Mouse (Mus musculus) liver, embryonic 13.5 days (tissue): ENCODE measurements around the gene Vmn2r20. TPM values are rescaled to one million over a fixed set of nuclear protein-coding genes. Genes with fewer than 3 reads are reported as not detected.
A peak's percentile ranks its signal among the peaks of the same experiment; 100 is the strongest.
"Not testable (repeated sequence)": the region's sequence is repeated elsewhere in the genome, so short reads cannot be mapped to it uniquely, and the experiment has no call there.

ENCODE experiments used
- ATAC-seq: fragments of 200-750 bp; cut with Nextera tagmentation; 2 replicates; pipeline ENCODE4 v1.8.0; 2017; ENCODE audit warnings: low read depth, mild to moderate bottlenecking, moderate number of reproducible peaks, moderate library complexity
- DNase-seq: peaks from one replicate; pipeline ENCODE4 v3.0.0; 2022
- H3K27ac ChIP-seq: fragments of 300-500 bp; sonication (generic); 2 replicates; pipeline ENCODE4 v1.5.1; 2015; ENCODE audit warnings: moderate library complexity, mild to moderate bottlenecking, inconsistent platforms
- H3K27me3 ChIP-seq: fragments of 300-500 bp; sonication (generic); 2 replicates; pipeline ENCODE4 v1.6.1; 2015; ENCODE audit warnings: mild to moderate bottlenecking, inconsistent platforms
- H3K36me3 ChIP-seq: fragments of 300-500 bp; sonication (generic); 2 replicates; pipeline ENCODE4 v1.6.1; 2015; ENCODE audit warnings: mild to moderate bottlenecking, inconsistent platforms
- H3K4me1 ChIP-seq: fragments of 300-500 bp; sonication (generic); replicated peaks from 2 replicates; pipeline ENCODE4 v1.6.1; 2015; ENCODE audit warnings: inconsistent platforms
- H3K4me2 ChIP-seq: fragments of 300-500 bp; sonication (generic); 2 replicates; pipeline ENCODE4 v1.6.1; 2015; ENCODE audit warnings: inconsistent platforms, mild to moderate bottlenecking, moderate library complexity
- H3K4me3 ChIP-seq: fragments of 300-500 bp; sonication (generic); replicated peaks from 2 replicates; pipeline ENCODE4 v1.5.1; 2015; ENCODE audit warnings: mild to moderate bottlenecking, inconsistent platforms
- H3K9ac ChIP-seq: fragments of 300-500 bp; sonication (generic); 2 replicates; pipeline ENCODE4 v1.6.1; 2015; ENCODE audit warnings: mild to moderate bottlenecking, inconsistent platforms
- H3K9me3 ChIP-seq: fragments of 300-500 bp; sonication (generic); replicated peaks from 2 replicates; pipeline ENCODE4 v1.6.1; 2016; ENCODE audit warnings: inconsistent platforms
- WGBS: fragments of 180-500 bp; shearing (Covaris S2); methylation state at CpG from one replicate; pipeline ENCODE4 v1.1.7; 2015; ENCODE audit not compliant: insufficient replicate concordance; 5-methylcytosine and 5-hydroxymethylcytosine counted together
- polyA plus RNA-seq: library from polyadenylated mRNA; unstranded; fragments of >200 nt; fragmentation: Nextera tagmentation; extraction: Ambion mirVana; gene quantifications from 2 replicates; pipeline ENCODE4 v1.2.1, GENCODE M21; 2015

Gene Vmn2r20
- not detected in 2 replicates for polyA plus RNA-seq

DNA sequence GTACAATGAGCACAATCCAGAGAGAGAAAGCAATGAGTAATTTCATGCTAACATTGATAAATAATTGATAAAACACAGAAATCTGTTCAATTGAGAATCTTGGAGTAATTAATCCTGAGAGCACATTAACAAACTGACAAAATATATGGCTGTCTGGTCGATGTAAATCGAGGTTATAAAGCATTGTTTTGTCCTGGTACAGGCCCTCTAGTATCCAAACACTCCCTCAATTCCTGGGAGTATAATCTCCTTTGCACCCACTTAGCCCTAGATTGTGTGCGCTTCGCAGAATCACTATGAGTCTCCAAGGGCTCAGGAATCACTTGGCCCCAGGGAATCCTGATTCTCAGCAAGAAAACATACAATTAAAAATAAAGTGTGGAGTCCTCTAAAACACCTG is at the start of gene Vmn2r20:
TSS of gene Vmn2r20 (minus strand) at position 101 of the 400 bp plus-strand sequence.
- not testable (repeated sequence) for H3K4me1 ChIP-seq, DNase-seq, H3K27ac ChIP-seq, H3K9ac ChIP-seq, H3K4me2 ChIP-seq, H3K9me3 ChIP-seq, H3K36me3 ChIP-seq, H3K4me3 ChIP-seq, H3K27me3 ChIP-seq, ATAC-seq
- no CpG with 5 or more reads among the region's 4 CpGs for WGBS

DNA sequence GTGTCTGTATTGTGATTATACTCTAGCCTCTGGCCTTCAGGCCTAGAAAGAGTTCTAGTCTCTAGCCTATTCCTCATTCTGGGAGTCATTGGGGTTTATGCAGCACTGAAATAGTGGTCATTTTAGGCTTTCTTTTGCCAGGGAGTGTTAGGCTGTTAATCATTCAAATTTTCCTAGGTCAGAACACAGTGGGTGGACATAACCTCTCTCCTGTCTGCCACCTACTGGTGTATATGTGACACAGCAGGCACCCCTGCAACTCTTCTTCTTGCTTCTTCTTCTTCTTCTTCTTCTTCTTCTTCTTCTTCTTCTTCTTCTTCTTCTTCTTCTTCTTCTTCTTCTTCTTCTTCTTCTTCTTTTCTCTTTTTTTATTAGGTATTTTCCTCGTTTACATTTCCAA is 6.5 kb upstream of the Vmn2r20 start:
- not testable (repeated sequence) for H3K4me1 ChIP-seq, H3K9ac ChIP-seq, H3K27me3 ChIP-seq, ATAC-seq, DNase-seq, H3K9me3 ChIP-seq, H3K4me2 ChIP-seq, H3K27ac ChIP-seq, H3K36me3 ChIP-seq, H3K4me3 ChIP-seq
- WGBS: no CpG with 5 or more reads among the region's 1 CpGs

DNA sequence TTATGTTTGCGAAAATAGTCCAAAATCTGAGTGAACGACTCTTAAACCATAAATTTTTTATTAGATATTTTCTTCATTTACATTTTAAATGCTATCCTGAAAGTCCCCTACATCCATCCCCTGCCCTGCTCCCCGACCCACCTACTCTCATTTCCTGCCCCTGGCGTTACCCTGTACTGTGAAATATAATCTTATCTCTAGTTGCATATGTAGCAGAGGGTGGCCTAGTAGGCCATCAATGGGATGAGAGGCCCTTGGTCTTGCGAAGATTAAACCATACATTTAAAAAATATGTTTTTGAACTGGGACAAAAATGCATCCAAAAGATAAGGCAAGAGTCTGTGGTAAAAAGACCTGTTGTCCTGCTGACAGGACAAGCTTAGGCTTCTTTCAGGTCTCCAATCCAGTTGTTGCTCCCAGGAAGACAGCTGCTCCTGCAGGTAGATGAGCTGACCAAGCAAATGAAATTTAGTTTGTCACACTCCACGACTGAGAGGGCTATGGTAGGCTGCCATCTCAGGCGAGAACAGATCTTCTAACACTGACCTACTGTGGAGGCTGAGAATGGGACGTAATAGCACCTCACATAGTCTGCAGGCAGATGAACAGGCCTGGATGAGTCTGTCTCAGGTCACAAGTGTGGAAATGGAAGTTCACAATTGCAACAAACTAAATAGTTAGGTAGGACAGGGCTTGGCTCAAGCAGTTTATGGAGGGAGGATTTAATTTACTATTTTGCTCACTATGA is 10.8 kb downstream of the Vmn2r20 start:
- not testable (repeated sequence) for H3K9ac ChIP-seq, H3K4me2 ChIP-seq, H3K4me1 ChIP-seq, H3K4me3 ChIP-seq, H3K9me3 ChIP-seq, H3K27ac ChIP-seq, H3K27me3 ChIP-seq, DNase-seq, H3K36me3 ChIP-seq
- ATAC-seq: peak; percentile 96
- no CpG with 5 or more reads among the region's 8 CpGs for WGBS

DNA sequence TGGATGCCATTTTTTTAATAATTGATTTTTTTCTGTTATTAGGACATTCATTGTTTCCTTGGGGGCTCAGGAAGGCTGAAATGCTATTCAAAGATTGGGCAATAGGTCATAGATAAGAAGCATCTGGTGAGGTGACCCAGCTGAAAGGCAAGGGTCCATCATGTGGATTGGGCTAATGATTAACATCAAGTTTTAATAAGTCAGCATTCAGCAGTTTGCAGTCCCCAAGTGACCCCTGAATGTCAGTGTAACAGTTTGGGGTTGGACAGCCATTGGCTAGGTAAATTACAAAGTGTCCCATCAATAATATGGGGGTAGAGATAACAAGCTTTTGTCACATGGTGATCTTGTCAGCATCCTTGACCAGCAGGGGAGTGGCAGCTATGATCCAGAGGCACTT is 29.1 kb downstream of the Vmn2r20 start:
- not testable (repeated sequence) for H3K9me3 ChIP-seq, DNase-seq, ATAC-seq

DNA sequence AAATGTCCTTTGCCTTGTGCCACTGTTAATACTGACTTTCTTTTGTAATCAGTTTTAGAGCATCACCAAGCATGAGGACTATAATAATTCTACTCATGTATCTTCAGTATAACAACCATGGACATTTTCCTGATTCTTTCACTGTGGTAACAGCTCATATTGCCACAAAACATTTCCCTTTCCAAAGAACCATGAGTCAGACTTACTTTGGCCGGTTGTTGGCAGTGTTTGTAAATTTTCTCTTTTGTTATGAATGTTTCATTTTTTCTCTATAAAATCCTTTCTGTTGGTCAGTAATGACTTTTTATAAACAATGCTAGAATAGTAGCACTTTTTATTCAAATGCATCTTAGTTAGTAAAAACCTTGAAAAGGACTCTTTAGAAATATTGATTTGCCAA is 71.8 kb downstream of the Vmn2r20 start:
- WGBS: 83% methylated on average over 1 of the region's 1 CpGs
- no peak for ATAC-seq
- no peaks in the 10 kb centered on the region for H3K36me3 ChIP-seq

More for the DNA sequence above, 29.1 kb downstream of the Vmn2r20 start:
- not testable (repeated sequence) for H3K4me2 ChIP-seq, H3K4me3 ChIP-seq, H3K4me1 ChIP-seq, H3K9ac ChIP-seq, H3K27me3 ChIP-seq, H3K36me3 ChIP-seq, H3K27ac ChIP-seq

DNA sequence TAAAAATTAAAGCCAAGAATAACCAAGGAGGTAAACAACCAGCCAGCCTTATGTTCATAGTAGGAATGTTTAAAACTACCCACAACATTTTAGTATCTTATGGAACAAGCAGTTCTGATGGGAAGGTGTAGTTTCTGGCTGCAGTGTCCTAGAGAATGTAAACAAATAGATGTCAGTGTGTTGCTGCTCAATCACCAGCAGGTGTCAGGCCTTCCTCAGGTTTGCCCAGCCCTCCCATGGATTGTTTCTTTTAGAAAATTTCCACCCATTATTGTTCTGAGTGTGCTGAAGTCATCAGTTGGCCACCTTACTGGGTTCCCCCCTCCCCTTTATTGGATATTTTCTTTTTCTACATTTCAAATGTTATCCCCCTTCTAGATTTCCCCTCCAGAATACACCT is 77.8 kb downstream of the Vmn2r20 start:
- Histone ChIP-seq H3K36me3 (no peaks in the 10 kb centered on the region), H3K9ac (no peak overlapping the region), H3K27ac (no peak overlapping the region), H3K4me3 (no peak overlapping the region), H3K9me3 (no peaks in the 10 kb centered on the region), H3K4me1 (no peaks in the 10 kb centered on the region), H3K27me3 (no peaks in the 10 kb centered on the region), H3K4me2 (no peak overlapping the region)
- 0 out of 2 replicates have a peak, but pooled peaks have one; percentile 48 for ATAC-seq
- DNase-seq: no peak

More for the DNA sequence above, 71.8 kb downstream of the Vmn2r20 start:
- no peaks in the 10 kb centered on the region for H3K9me3 ChIP-seq
- H3K9ac ChIP-seq: no peak overlapping the region
- no peaks in the 10 kb centered on the region for H3K27me3 ChIP-seq
- H3K4me2 ChIP-seq: no peak overlapping the region
- H3K4me3 ChIP-seq: no peak overlapping the region
- no peak for DNase-seq
- H3K27ac ChIP-seq: no peak overlapping the region
- H3K4me1 ChIP-seq: no peaks in the 10 kb centered on the region

DNA sequence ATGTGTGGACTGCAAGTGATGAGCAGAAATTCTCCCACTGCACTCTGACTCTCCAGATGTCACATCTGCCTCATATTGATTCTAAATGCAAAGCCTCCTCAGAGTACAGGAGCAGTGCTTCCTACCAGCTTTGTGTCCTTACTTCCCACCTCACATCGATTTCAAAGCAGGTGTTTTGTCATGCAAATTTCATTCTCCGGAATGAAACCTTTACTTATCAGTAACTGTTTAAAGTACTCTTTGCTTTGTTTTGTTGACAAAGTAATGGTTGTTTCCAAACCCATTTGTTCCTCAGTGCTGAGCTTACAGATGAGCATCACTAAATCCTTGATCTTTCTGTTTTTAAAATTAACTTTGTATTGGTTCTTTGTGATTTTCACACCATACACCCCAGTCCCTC is 85.4 kb downstream of the Vmn2r20 start:
- Histone ChIP-seq H3K27me3 (no peaks in the 10 kb centered on the region), H3K4me1 (no peaks in the 10 kb centered on the region), H3K9ac (no peak overlapping the region), H3K36me3 (no peaks in the 10 kb centered on the region), H3K27ac (no peak overlapping the region), H3K4me3 (no peak overlapping the region), H3K9me3 (no peaks in the 10 kb centered on the region), H3K4me2 (no peak overlapping the region)
- DNase-seq (no peak), ATAC-seq (no peak)
- 44% methylated on average over 2 of the region's 2 CpGs for whole genome bisulfite sequencing

Other genes with a start within 250 kb of the Vmn2r20 start
- 0.08 and 0.09 TPM in 2 replicates for gene Clec4b2, start 245.2 kb downstream of the Vmn2r20 start, polyA plus RNA-seq
- gene Clec4n, start 188.3 kb downstream of the Vmn2r20 start, polyA plus RNA-seq: 8.5 and 8.9 TPM in 2 replicates
- gene Clec4d, start 156.0 kb downstream of the Vmn2r20 start, polyA plus RNA-seq: 0.85 and 1.1 TPM in 2 replicates
- 0.83 and 0.84 TPM in 2 replicates for gene Clec4e, start 128.2 kb downstream of the Vmn2r20 start, polyA plus RNA-seq
- not detected in 2 replicates for gene Vmn2r19, start 109.8 kb downstream of the Vmn2r20 start, polyA plus RNA-seq
- gene Vmn2r21, start 115.3 kb upstream of the Vmn2r20 start, polyA plus RNA-seq: not detected in 2 replicates
- not detected in 2 replicates for gene Vmn2r22, start 232.6 kb upstream of the Vmn2r20 start, polyA plus RNA-seq